Mouse (Mus musculus): ENCODE results near the gene Gfy. TPM values are rescaled to one million over a fixed set of nuclear protein-coding genes. Genes with fewer than 3 reads are reported as not detected.

The Gfy gene
- polyA plus RNA-seq, 1 experiment from 2014 or later = not detected

DNA sequence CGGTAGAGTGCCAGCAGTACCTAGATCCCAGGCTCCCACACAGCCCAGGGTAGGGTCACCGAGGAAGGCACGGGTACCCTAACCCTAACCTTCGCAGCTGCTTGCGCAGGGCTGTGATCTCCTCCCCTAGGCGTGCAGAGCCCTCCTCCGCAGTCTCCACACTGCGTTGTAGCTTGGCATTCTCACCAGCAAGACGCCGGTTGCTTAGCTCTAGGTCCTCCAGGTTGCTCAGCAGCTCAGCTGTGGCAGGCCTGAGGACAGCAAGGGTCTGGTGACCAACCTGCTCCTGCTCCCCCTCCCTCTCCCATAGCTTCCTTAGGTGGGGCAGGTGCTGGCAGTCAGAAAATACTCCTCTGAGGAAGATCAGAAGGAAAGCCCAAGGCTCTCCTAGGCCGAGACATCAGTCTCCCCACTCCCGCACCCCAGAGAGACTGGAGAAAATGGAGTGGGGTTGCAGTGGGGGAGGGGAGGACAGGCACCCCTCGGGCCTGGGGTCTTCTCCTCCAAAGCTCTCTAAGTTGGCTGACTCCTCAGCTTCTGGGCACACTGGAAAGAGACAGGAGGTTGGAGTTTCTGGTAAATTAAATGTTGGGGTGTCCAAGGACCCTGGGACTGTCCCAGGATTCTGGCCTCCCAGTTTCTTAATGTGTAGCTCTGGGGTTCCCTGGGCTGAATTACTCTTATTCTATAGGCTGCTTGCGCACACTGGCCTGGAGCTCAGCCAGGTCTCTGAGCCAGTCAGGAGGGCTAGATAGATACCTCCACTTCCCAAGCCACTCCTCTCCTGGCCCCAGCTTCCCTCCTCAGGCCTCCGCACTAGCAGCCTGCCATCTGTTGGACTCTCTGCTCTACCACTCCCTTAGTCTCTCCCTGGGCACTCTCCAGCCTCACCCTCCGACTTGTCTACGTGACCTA is 14.8 kb upstream of the Gfy start:
- no peak for ATAC-seq (ENCODE audit: insufficient read depth)
- H3K27me3 ChIP-seq (ENCODE audit: insufficient read depth, low read length) = 0 out of 2 replicates have a peak, but pooled peaks cover 4% of the 10 kb centered on the region

DNA sequence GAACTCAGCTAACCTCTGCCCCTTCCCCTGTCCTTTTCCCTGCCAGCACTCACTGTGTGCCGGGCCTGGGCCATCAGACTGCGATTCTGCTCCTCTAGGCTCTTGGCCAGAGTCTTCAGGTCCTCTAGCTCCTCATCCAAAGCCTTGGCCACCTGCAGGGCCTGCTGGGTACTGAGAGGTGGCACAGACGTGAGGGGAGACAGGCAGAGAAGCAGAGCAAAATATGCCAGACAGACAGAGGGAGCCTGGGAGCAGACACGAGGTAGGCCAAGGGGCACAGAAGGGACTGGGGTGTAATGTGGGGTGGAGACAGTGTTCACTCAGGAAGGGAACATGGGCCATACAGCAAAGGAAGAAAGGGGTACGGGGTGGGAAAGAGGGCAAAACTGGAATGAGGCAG is 14.0 kb upstream of the Gfy start:
- H3K4me3 ChIP-seq (ENCODE audit: low read depth, low read length) = no peak overlapping the region
- 0 out of 2 replicates have a peak, but pooled peaks have one; percentile 15 for TF ChIP-seq CTCF (IDR thresholded peaks at IDR 0.05; ENCODE audit: low read depth)
- no peak overlapping the region for H3K27ac ChIP-seq (ENCODE audit: low read depth)

More for the DNA sequence above, 14.8 kb upstream of the Gfy start:
- H3K4me2 ChIP-seq = no peak overlapping the region
- no peak overlapping the region for H3K4me3 ChIP-seq (ENCODE audit: low read depth, low read length)
- no peak for TF ChIP-seq CTCF (IDR thresholded peaks at IDR 0.05; ENCODE audit: low read depth)
- no peaks in the 10 kb centered on the region for H3K9me3 ChIP-seq (ENCODE audit: low read depth, low read length)
- WGBS = 70% methylated on average over 17 of the region's 17 CpGs
- no peaks in the 10 kb centered on the region for H3K4me1 ChIP-seq (ENCODE audit: insufficient read depth)
- DNase-seq = no peak
- H3K27ac ChIP-seq (ENCODE audit: low read depth) = no peak overlapping the region
- no peak overlapping the region for H3K9ac ChIP-seq
- no peaks in the 10 kb centered on the region for H3K36me3 ChIP-seq (ENCODE audit: insufficient read depth)

DNA sequence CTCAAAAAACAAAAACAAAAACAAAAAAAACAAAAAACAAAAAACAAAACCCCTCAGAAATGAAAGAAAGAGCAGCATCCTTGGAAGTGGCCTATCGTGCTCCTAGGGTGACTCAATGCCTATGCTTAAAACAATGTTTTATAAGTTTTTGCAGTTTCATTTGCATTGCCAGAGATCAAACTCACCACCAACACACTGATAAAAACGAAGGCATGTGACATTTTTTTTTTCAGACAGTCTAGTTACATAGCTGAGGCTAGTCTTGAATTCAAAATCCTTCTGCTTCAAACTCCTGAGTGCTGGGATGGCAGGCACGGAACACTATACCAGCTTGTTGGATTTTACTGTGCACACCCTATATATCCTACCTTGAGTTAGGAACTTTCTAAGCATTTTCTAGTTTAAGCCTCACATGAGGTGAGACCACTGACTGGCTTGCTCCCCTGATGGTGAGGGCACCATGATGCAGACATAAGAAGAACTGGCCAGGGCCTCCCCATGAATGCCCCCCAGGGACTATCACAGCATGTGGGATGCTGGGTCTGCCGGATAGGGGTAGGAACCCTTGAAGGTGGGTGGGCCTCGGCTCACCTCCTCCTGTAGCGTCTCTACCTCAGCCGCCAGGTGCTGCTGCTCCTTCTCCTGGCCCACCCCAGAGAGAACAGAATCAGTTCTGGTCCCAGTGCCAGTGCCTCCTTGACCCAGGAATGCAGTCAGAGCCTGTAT is 13.4 kb upstream of the Gfy start:
- no peak overlapping the region for H3K4me3 ChIP-seq (ENCODE audit: low read depth, low read length)
- no peaks in the 10 kb centered on the region for H3K4me1 ChIP-seq (ENCODE audit: insufficient read depth)
- no peak overlapping the region for H3K9ac ChIP-seq
- WGBS = 78% methylated on average over 7 of the region's 7 CpGs
- H3K4me2 ChIP-seq = no peak overlapping the region
- DNase-seq (no peak), ATAC-seq (ENCODE audit: insufficient read depth) (no peak)
- no peaks in the 10 kb centered on the region for H3K9me3 ChIP-seq (ENCODE audit: low read depth, low read length)
- no peak for TF ChIP-seq CTCF (IDR thresholded peaks at IDR 0.05; ENCODE audit: low read depth)
- H3K36me3 ChIP-seq (ENCODE audit: insufficient read depth) = no peaks in the 10 kb centered on the region
- H3K27ac ChIP-seq (ENCODE audit: low read depth) = no peak overlapping the region
- peaks cover 9% of the 10 kb centered on the region; the same call in 1 of the 2 replicates for H3K27me3 ChIP-seq (ENCODE audit: insufficient read depth, low read length)

More for the DNA sequence above, 14.0 kb upstream of the Gfy start:
- WGBS = 59% methylated on average over 5 of the region's 5 CpGs
- Histone ChIP-seq H3K4me2 (no peak overlapping the region), H3K9me3 (ENCODE audit: low read depth, low read length) (no peaks in the 10 kb centered on the region), H3K27me3 (ENCODE audit: insufficient read depth, low read length) (peaks cover 9% of the 10 kb centered on the region; the same call in 1 of the 2 replicates), H3K9ac (no peak overlapping the region), H3K36me3 (ENCODE audit: insufficient read depth) (no peaks in the 10 kb centered on the region), H3K4me1 (ENCODE audit: insufficient read depth) (no peaks in the 10 kb centered on the region)
- ATAC-seq (ENCODE audit: insufficient read depth) (no peak), DNase-seq (no peak)

DNA sequence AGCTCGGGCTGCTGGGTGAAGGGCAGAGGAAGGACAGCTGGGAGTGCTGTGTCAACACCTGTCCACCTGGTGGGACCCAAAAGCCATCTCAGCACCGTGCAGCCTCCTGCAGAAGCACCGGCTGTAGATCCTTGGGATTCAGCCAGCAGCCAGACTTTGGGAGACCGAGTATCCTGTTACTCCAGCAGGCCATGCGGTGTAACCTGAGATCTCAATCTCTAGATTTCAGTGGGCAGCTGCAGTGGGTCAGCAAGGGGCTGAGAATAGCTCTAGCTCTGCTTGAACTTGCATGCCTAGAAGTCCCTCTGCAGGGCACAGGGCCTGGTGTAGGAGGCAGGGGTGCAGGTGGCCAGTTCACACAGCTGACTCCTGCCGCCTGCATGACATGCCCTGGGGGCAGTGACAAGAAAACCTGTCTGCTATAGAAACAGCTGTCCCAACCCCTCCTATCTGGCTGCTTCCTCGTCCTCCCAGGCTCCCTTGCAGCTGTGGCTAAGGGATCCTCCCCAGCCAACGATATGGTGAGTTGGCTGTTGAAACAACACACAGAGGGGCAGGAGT is 12.5 kb upstream of the Gfy start:
- Histone ChIP-seq H3K4me1 (ENCODE audit: insufficient read depth) (no peaks in the 10 kb centered on the region), H3K4me2 (no peak overlapping the region), H3K36me3 (ENCODE audit: insufficient read depth) (no peaks in the 10 kb centered on the region), H3K9me3 (ENCODE audit: low read depth, low read length) (no peaks in the 10 kb centered on the region), H3K27me3 (ENCODE audit: insufficient read depth, low read length) (peaks cover 13% of the 10 kb centered on the region; the same call in 1 of the 2 replicates), H3K4me3 (ENCODE audit: low read depth, low read length) (no peak overlapping the region), H3K9ac (no peak overlapping the region), H3K27ac (ENCODE audit: low read depth) (no peak overlapping the region)
- peak; percentile 39; the same call in 1 of the 2 replicates for ATAC-seq (ENCODE audit: insufficient read depth)
- 5% methylated on average over 8 of the region's 8 CpGs for WGBS
- peak; percentile 49 for DNase-seq
- TF ChIP-seq CTCF (IDR thresholded peaks at IDR 0.05; ENCODE audit: low read depth) = no peak

DNA sequence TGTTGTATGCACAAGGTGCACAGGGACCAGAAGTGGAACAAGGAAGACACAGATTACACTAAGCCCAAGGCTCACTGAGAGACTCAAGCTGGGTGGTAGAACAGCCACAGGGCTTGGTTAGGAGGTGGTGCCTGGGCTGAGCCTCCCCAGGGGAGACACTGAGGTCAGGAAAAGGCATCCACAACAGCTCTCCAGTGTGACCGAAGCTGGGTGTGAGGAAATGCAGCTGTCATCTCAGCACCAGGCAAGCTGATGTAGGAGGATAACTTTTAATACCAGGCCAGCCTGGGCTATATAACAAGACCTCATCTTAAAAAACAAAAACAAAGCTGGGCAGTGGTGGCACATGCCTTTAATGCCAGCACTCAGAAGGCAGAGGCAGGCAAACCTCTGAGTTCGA is 11.8 kb upstream of the Gfy start:
- WGBS = 49% methylated on average over 2 of the region's 2 CpGs
- TF ChIP-seq CTCF (IDR thresholded peaks at IDR 0.05; ENCODE audit: low read depth) = no peak
- no peak overlapping the region for H3K4me3 ChIP-seq (ENCODE audit: low read depth, low read length)
- ATAC-seq (ENCODE audit: insufficient read depth) (no peak), DNase-seq (no peak)
- no peaks in the 10 kb centered on the region for H3K4me1 ChIP-seq (ENCODE audit: insufficient read depth)
- H3K9ac ChIP-seq = no peak overlapping the region
- H3K9me3 ChIP-seq (ENCODE audit: low read depth, low read length) = no peaks in the 10 kb centered on the region
- H3K4me2 ChIP-seq = no peak overlapping the region
- H3K27me3 ChIP-seq (ENCODE audit: insufficient read depth, low read length) = peaks cover 20% of the 10 kb centered on the region
- H3K36me3 ChIP-seq (ENCODE audit: insufficient read depth) = no peaks in the 10 kb centered on the region
- no peak overlapping the region for H3K27ac ChIP-seq (ENCODE audit: low read depth)

DNA sequence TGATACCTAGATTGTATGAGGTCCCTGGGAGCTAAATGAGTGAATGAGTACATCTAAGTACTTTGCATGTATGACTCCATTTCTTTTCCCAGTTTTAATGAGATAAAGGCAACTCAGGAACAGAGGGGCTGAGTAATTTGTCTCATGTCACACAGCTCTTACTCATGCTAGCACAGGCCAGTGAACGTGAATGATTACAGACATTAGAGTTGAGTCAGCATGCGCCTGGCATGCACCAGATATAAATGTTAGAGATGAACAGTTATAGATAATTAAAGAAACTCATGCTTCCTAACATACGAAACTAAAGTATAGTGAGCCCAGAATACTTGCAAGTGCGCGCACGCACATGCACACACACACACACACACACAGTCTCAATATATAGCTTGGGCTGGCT is 10.8 kb upstream of the Gfy start:
- TF ChIP-seq CTCF (IDR thresholded peaks at IDR 0.05; ENCODE audit: low read depth) = no peak
- WGBS = 86% methylated on average over 6 of the region's 6 CpGs

DNA sequence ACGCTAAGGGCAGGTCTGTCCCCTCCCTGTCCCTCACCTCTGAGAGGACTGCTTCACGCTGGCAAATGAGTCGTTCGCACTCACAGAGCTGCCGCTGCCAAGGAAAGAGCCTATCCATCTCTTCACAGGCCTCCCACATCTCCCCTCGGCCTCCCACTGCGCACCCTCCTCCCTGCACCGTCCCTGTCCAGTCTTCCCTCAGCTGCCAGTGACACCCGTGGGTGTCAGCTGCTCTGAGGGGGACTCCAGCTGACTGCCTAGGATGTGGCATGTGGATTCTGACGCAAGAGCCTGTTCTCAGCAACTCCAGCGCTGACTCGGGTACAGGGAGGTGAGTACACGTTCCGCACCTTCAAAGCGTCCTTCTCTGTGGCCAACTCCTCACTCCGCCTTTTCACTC is 10.2 kb upstream of the Gfy start:
- Histone ChIP-seq H3K4me3 (ENCODE audit: low read depth, low read length) (no peak overlapping the region), H3K27me3 (ENCODE audit: insufficient read depth, low read length) (peaks cover 33% of the 10 kb centered on the region), H3K4me1 (ENCODE audit: insufficient read depth) (no peaks in the 10 kb centered on the region), H3K9me3 (ENCODE audit: low read depth, low read length) (no peaks in the 10 kb centered on the region), H3K4me2 (no peak overlapping the region), H3K9ac (no peak overlapping the region), H3K36me3 (ENCODE audit: insufficient read depth) (no peaks in the 10 kb centered on the region), H3K27ac (ENCODE audit: low read depth) (no peak overlapping the region)
- TF ChIP-seq CTCF (IDR thresholded peaks at IDR 0.05; ENCODE audit: low read depth) = no peak
- 38% methylated on average over 16 of the region's 16 CpGs for WGBS
- DNase-seq (no peak), ATAC-seq (ENCODE audit: insufficient read depth) (no peak)

More for the DNA sequence above, 10.8 kb upstream of the Gfy start:
- H3K9me3 ChIP-seq (ENCODE audit: low read depth, low read length) = no peaks in the 10 kb centered on the region
- H3K27ac ChIP-seq (ENCODE audit: low read depth) = no peak overlapping the region
- no peak overlapping the region for H3K4me2 ChIP-seq
- H3K9ac ChIP-seq = no peak overlapping the region
- H3K4me1 ChIP-seq (ENCODE audit: insufficient read depth) = no peaks in the 10 kb centered on the region
- H3K36me3 ChIP-seq (ENCODE audit: insufficient read depth) = no peaks in the 10 kb centered on the region
- ATAC-seq (ENCODE audit: insufficient read depth) = no peak
- peaks cover 28% of the 10 kb centered on the region for H3K27me3 ChIP-seq (ENCODE audit: insufficient read depth, low read length)
- H3K4me3 ChIP-seq (ENCODE audit: low read depth, low read length) = no peak overlapping the region
- no peak for DNase-seq
